Mouse (Mus musculus): ENCODE data around the gene Col4a3bp. TPM values are rescaled to one million over a fixed set of nuclear protein-coding genes. Genes with fewer than 3 reads are reported as not detected.

Col4a3bp gene
- polyA plus RNA-seq, 1 experiment from 2014 or later: 6.5 TPM

- no peak for TF ChIP-seq CTCF (IDR thresholded peaks at IDR 0.05; ENCODE audit: low read depth)
- H3K4me3 ChIP-seq (replicated peaks; ENCODE audit: low read depth, low read length): no peak overlapping the region
- WGBS: 61% methylated on average over 2 of the region's 2 CpGs
- H3K4me2 ChIP-seq (ENCODE audit: low read length): no peak overlapping the region
- H3K36me3 ChIP-seq (ENCODE audit: insufficient read depth, low read length): no peaks in the 10 kb centered on the region
- DNase-seq (ENCODE audit: low spot score) (peak; percentile 15), ATAC-seq (replicated peaks; ENCODE audit: low FRiP score, low read depth) (no peak)
- H3K9me3 ChIP-seq (replicated peaks; ENCODE audit: low read length): no peaks in the 10 kb centered on the region
- H3K9ac ChIP-seq (ENCODE audit: low read depth, low read length): no peak overlapping the region
- H3K4me1 ChIP-seq (replicated peaks; ENCODE audit: insufficient read depth, low read length): no peaks in the 10 kb centered on the region
- H3K27ac ChIP-seq: no peak overlapping the region
- no peaks in the 10 kb centered on the region for H3K27me3 ChIP-seq (ENCODE audit: insufficient read depth, low read length)
These were observed 8.7 kb upstream of the Col4a3bp start for GRCm38 (mm10) chr13:96533742-96534141.

- 87% methylated on average over 5 of the region's 5 CpGs for WGBS
- DNase-seq (ENCODE audit: low spot score): no peak
- ATAC-seq (replicated peaks; ENCODE audit: low FRiP score, low read depth): no peak
- no peak for TF ChIP-seq CTCF (IDR thresholded peaks at IDR 0.05; ENCODE audit: low read depth)
- no peak overlapping the region for H3K4me2 ChIP-seq (ENCODE audit: low read length)
- H3K9me3 ChIP-seq (replicated peaks; ENCODE audit: low read length): no peaks in the 10 kb centered on the region
- H3K4me3 ChIP-seq (replicated peaks; ENCODE audit: low read depth, low read length): no peak overlapping the region
- no peaks in the 10 kb centered on the region for H3K36me3 ChIP-seq (ENCODE audit: insufficient read depth, low read length)
- no peaks in the 10 kb centered on the region for H3K27me3 ChIP-seq (ENCODE audit: insufficient read depth, low read length)
- H3K9ac ChIP-seq (ENCODE audit: low read depth, low read length): no peak overlapping the region
- no peak overlapping the region for H3K27ac ChIP-seq
- H3K4me1 ChIP-seq (replicated peaks; ENCODE audit: insufficient read depth, low read length): no peaks in the 10 kb centered on the region; the same call in 1 of the 2 replicates
These were observed 5.4 kb upstream of the Col4a3bp start for GRCm38 (mm10) chr13:96536821-96537572.

DNA sequence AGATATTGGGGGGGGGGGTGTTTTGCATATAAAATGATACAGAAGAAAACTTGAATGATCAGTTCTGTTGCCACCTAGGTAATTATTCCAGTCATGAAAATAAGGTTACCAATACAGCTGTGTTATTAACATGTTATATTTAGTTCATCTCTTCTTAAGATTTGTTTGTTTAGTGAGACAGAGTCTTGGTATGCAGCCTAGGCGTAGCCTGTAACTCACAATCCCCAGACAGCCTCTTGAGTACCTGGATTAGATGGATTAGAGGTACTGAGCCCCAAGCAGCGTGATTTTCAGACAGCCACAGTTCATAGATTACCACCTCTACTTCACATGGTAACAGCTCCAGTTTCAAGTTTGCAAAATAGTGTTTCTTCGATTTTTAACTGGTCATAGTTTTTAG lies 4.3 kb upstream of the Col4a3bp start:
- no peak overlapping the region for H3K27ac ChIP-seq
- no peak overlapping the region for H3K4me3 ChIP-seq (replicated peaks; ENCODE audit: low read depth, low read length)
- no peak for TF ChIP-seq CTCF (IDR thresholded peaks at IDR 0.05; ENCODE audit: low read depth)
- H3K36me3 ChIP-seq (ENCODE audit: insufficient read depth, low read length): no peaks in the 10 kb centered on the region
- H3K9ac ChIP-seq (ENCODE audit: low read depth, low read length): no peak overlapping the region
- DNase-seq (ENCODE audit: low spot score) (no peak), ATAC-seq (replicated peaks; ENCODE audit: low FRiP score, low read depth) (no peak)
- no peak overlapping the region for H3K4me2 ChIP-seq (ENCODE audit: low read length)
- no peaks in the 10 kb centered on the region for H3K9me3 ChIP-seq (replicated peaks; ENCODE audit: low read length)
- no peaks in the 10 kb centered on the region for H3K27me3 ChIP-seq (ENCODE audit: insufficient read depth, low read length)
- WGBS: 77% methylated on average over 3 of the region's 3 CpGs
- no peaks in the 10 kb centered on the region; the same call in 1 of the 2 replicates for H3K4me1 ChIP-seq (replicated peaks; ENCODE audit: insufficient read depth, low read length)

- Histone ChIP-seq H3K36me3 (ENCODE audit: insufficient read depth, low read length) (no peaks in the 10 kb centered on the region), H3K9ac (ENCODE audit: low read depth, low read length) (no peak overlapping the region), H3K4me2 (ENCODE audit: low read length) (peak overlapping the region; percentile 68), H3K4me3 (replicated peaks; ENCODE audit: low read depth, low read length) (peak overlapping the region; percentile 86; the same call in 1 of the 2 replicates), H3K4me1 (replicated peaks; ENCODE audit: insufficient read depth, low read length) (no peaks in the 10 kb centered on the region; the same call in 1 of the 2 replicates), H3K9me3 (replicated peaks; ENCODE audit: low read length) (no peaks in the 10 kb centered on the region), H3K27ac (no peak overlapping the region), H3K27me3 (ENCODE audit: insufficient read depth, low read length) (no peaks in the 10 kb centered on the region)
- TF ChIP-seq CTCF (IDR thresholded peaks at IDR 0.05; ENCODE audit: low read depth): no peak
- no peak for DNase-seq (ENCODE audit: low spot score)
- no peak for ATAC-seq (replicated peaks; ENCODE audit: low FRiP score, low read depth)
- WGBS: 43% methylated on average over 2 of the region's 2 CpGs
These were observed 1.0 kb upstream of the Col4a3bp start for GRCm38 (mm10) chr13:96541381-96541780.

DNA sequence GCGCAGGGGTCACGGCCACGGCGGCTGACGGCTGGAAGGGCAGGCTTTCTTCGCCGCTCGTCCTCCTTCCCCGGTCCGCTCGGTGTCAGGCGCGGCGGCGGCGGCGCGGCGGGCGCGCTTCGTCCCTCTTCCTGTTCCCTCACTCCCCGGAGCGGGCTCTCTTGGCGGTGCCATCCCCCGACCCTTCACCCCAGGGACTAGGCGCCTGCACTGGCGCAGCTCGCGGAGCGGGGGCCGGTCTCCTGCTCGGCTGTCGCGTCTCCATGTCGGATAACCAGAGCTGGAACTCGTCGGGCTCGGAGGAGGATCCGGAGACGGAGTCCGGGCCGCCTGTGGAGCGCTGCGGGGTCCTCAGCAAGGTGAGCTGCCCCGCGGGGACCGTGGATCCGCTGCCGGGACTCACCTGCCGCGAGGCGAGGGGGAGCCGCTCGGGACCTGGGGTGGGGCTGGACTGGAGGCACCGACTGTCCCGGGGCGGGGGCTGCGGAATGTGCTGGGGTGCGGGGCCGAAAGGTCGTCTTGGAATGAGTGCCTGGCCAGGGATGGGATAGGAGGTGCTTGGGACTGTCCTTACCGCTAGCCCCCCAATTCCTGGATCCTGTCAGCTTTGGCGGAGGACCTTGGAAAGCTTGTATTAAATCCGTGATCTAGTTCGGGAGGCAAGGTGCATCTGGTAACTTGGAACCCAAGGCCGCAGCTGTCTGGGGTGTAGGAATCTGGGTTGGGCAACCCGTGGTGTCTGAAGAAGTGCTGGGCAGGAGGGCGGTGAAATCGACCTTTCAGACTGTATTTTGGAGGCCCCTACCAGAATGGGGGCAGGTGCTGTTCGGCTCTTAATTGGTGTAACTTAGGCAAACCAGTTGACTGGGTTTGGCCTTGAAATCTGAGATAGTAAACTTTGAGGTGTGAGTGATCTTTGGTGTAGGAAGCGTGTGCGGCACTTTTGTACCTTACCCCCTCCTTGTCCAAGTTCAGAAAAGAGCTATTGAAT lies 778 bp downstream of the Col4a3bp start:
- Histone ChIP-seq H3K9me3 (replicated peaks; ENCODE audit: low read length) (no peaks in the 10 kb centered on the region), H3K4me2 (ENCODE audit: low read length) (peak overlapping the region; percentile 68), H3K9ac (ENCODE audit: low read depth, low read length) (peak overlapping the region; percentile 94), H3K4me1 (replicated peaks; ENCODE audit: insufficient read depth, low read length) (no peaks in the 10 kb centered on the region; the same call in 1 of the 2 replicates), H3K27me3 (ENCODE audit: insufficient read depth, low read length) (no peaks in the 10 kb centered on the region), H3K4me3 (replicated peaks; ENCODE audit: low read depth, low read length) (peak overlapping the region; percentile 86), H3K36me3 (ENCODE audit: insufficient read depth, low read length) (no peaks in the 10 kb centered on the region), H3K27ac (peak overlapping the region; percentile 93)
- DNase-seq (ENCODE audit: low spot score): peak; percentile 48
- under 1% methylated on average over 73 of the region's 73 CpGs for WGBS
- ATAC-seq (replicated peaks; ENCODE audit: low FRiP score, low read depth): peak; percentile 75
- no peak for TF ChIP-seq CTCF (IDR thresholded peaks at IDR 0.05; ENCODE audit: low read depth)

- WGBS: 73% methylated on average over 2 of the region's 2 CpGs
- no peak overlapping the region for H3K4me2 ChIP-seq (ENCODE audit: low read length)
- peak; percentile 17 for DNase-seq (ENCODE audit: low spot score)
These were observed 2.1 kb downstream of the Col4a3bp start for GRCm38 (mm10) chr13:96544506-96544905.

More at GRCm38 (mm10) chr13:96544506-96544905, 2.1 kb downstream of the Col4a3bp start:
- H3K36me3 ChIP-seq (ENCODE audit: insufficient read depth, low read length): no peaks in the 10 kb centered on the region
- no peak for ATAC-seq (replicated peaks; ENCODE audit: low FRiP score, low read depth)
- H3K27me3 ChIP-seq (ENCODE audit: insufficient read depth, low read length): no peaks in the 10 kb centered on the region
- H3K27ac ChIP-seq: no peak overlapping the region
- H3K4me3 ChIP-seq (replicated peaks; ENCODE audit: low read depth, low read length): no peak overlapping the region
- no peak overlapping the region for H3K9ac ChIP-seq (ENCODE audit: low read depth, low read length)
- no peaks in the 10 kb centered on the region; the same call in 1 of the 2 replicates for H3K4me1 ChIP-seq (replicated peaks; ENCODE audit: insufficient read depth, low read length)
- peak; percentile 64 for TF ChIP-seq CTCF (IDR thresholded peaks at IDR 0.05; ENCODE audit: low read depth)
- no peaks in the 10 kb centered on the region for H3K9me3 ChIP-seq (replicated peaks; ENCODE audit: low read length)

Data from kidney, postnatal 0 days (tissue).